Mouse (Mus musculus) liver, embryonic 14.5 days (tissue): ENCODE measurements around the gene Rbm6. TPM values are rescaled to one million over a fixed set of nuclear protein-coding genes. Genes with fewer than 3 reads are reported as not detected.
A peak's percentile ranks its signal among the peaks of the same experiment; 100 is the strongest.

Experiments
- ATAC-seq: fragments of 200-750 bp; cut with Nextera tagmentation; 2 replicates; pipeline ENCODE4 v1.8.0; 2017; ENCODE audit warnings: moderate number of reproducible peaks, mild to moderate bottlenecking, moderate library complexity; ENCODE audit not compliant: insufficient read depth
- DNase-seq, 3 experiments: peaks; one replicate each; pipeline ENCODE4 v3.0.0-alpha.2; 2012 to 2013; ENCODE audit warnings: low read depth in 3 of 3, low spot score in 3 of 3
- H3K27ac ChIP-seq: fragments of 300-500 bp; sonication (generic); 2 replicates; pipeline ENCODE4 v1.5.1; 2014; ENCODE audit warnings: moderate library complexity, mild to moderate bottlenecking, control low read depth, inconsistent platforms
- H3K27me3 ChIP-seq: fragments of 300-500 bp; sonication (generic); 2 replicates; pipeline ENCODE4 v1.6.1; 2014; ENCODE audit warnings: mild to moderate bottlenecking, low read length, moderate library complexity; ENCODE audit not compliant: control insufficient read depth, insufficient read depth
- H3K36me3 ChIP-seq: fragments of 300-500 bp; sonication (generic); replicated peaks from 2 replicates; pipeline ENCODE4 v1.6.1; 2014; ENCODE audit warnings: low read depth; ENCODE audit not compliant: control insufficient read depth, insufficient read depth
- H3K4me1 ChIP-seq, 2 experiments: fragments of 200-500 bp in 1 of 2; fragments of 300-500 bp in 1 of 2; sonication (generic) in 1 of 2; replicated peaks; 2 replicates each; pipeline ENCODE4 v1.6.1; 2012 to 2014; ENCODE audit warnings: antibody characterized with exemption in 1 of 2, inconsistent platforms in 1 of 2, low read length in 1 of 2; ENCODE audit not compliant: control insufficient read depth in 2 of 2, insufficient read depth in 2 of 2
- H3K4me2 ChIP-seq: fragments of 300-500 bp; sonication (generic); 2 replicates; pipeline ENCODE4 v1.6.1; 2014; ENCODE audit warnings: low read depth, mild to moderate bottlenecking, control low read depth, moderate library complexity
- H3K4me3 ChIP-seq, 2 experiments: fragments of 200-500 bp in 1 of 2; fragments of 300-500 bp in 1 of 2; sonication (generic) in 1 of 2; 2 replicates each; pipeline ENCODE4 v1.5.1; 2012 to 2014; ENCODE audit warnings: low read depth in 2 of 2, low read length in 2 of 2, mild to moderate bottlenecking in 2 of 2, control low read depth in 1 of 2, inconsistent platforms in 1 of 2, moderate library complexity in 1 of 2; ENCODE audit not compliant: insufficient read depth in 1 of 2
- H3K9ac ChIP-seq: fragments of 300-500 bp; sonication (generic); replicated peaks from 2 replicates; pipeline ENCODE4 v1.6.1; 2014; ENCODE audit warnings: mild to moderate bottlenecking, control low read depth, moderate library complexity
- H3K9me3 ChIP-seq: fragments of 300-500 bp; sonication (generic); 2 replicates; pipeline ENCODE4 v1.6.1; 2016; ENCODE audit warnings: low read length, mixed read lengths; ENCODE audit not compliant: control insufficient read depth
- CTCF ChIP-seq: IDR thresholded peaks from 2 replicates; pipeline ENCODE4 v1.5.1; 2016; ENCODE audit warnings: antibody characterized with exemption, low read depth, control low read depth
- EP300 ChIP-seq: IDR thresholded peaks from 2 replicates; pipeline ENCODE4 v1.6.1; 2016; ENCODE audit warnings: antibody characterized with exemption, low read depth
- WGBS: fragments of 180-500 bp; shearing (Covaris S2); extraction: QIAGEN DNeasy Blood & Tissue Kit; methylation state at CpG from one replicate; pipeline ENCODE4 v1.1.7; 2014; ENCODE audit not compliant: insufficient replicate concordance; 5-methylcytosine and 5-hydroxymethylcytosine counted together
- polyA plus RNA-seq, 2 experiments: library from polyadenylated mRNA; depleted of rRNA in 1 of 2; stranded (reverse) in 1 of 2; unstranded in 1 of 2; fragments of >200 nt; fragmentation: Nextera tagmentation in 1 of 2; extraction: Ambion mirVana in 1 of 2; gene quantifications; 2 replicates each; pipeline versions ENCODE4 v1.2.1 to v1.2.3; 2012 to 2014

Gene Rbm6
- polyA plus RNA-seq, 2 experiments: 18.9 to 20.9 TPM

- Histone ChIP-seq H3K27ac (no peak overlapping the region), H3K27me3 (no peaks in the 10 kb centered on the region; the same call in 1 of the 2 replicates), H3K4me1 (peaks cover 0 to 17% of the 10 kb centered on the region in 2 experiments; a peak in 2 of 4 replicates), H3K36me3 (no peaks in the 10 kb centered on the region), H3K9me3 (no peaks in the 10 kb centered on the region), H3K9ac (no peak overlapping the region), H3K4me2 (peak overlapping the region; percentile 6; the same call in 1 of the 2 replicates), H3K4me3 (no peak overlapping the region)
- WGBS: 4% methylated on average over 11 of the region's 11 CpGs
- ATAC-seq (peak; percentile 38), DNase-seq (no peak)
- no peak for TF ChIP-seq EP300
- no peak for TF ChIP-seq CTCF
Measured at GRCm38 (mm10) chr9:107723794-107724531, 149.1 kb downstream of the Rbm6 start.

Other genes with a start within 250 kb of the Rbm6 start
- 94.3 and 124 TPM in 2 replicates for gene Gnai2, start 237.9 kb downstream of the Rbm6 start, polyA plus RNA-seq (2012; rRNA removed)
- gene Gnai2, start 237.9 kb downstream of the Rbm6 start, polyA plus RNA-seq (2014; fragmentation: Nextera tagmentation; extraction: Ambion mirVana): 137 and 138 TPM in 2 replicates
- gene Slc38a3, start 203.7 kb downstream of the Rbm6 start, polyA plus RNA-seq (2012; rRNA removed): 23.5 and 25.0 TPM in 2 replicates
- gene Slc38a3, start 203.7 kb downstream of the Rbm6 start, polyA plus RNA-seq (2014; fragmentation: Nextera tagmentation; extraction: Ambion mirVana): 15.7 and 19.7 TPM in 2 replicates
- not detected in 2 replicates for gene Gnat1, start 193.5 kb downstream of the Rbm6 start, polyA plus RNA-seq (2012; rRNA removed)
- gene Gnat1, start 193.5 kb downstream of the Rbm6 start, polyA plus RNA-seq (2014; fragmentation: Nextera tagmentation; extraction: Ambion mirVana): 0.62 and 0.76 TPM in 2 replicates
- gene Sema3f, start 162.8 kb downstream of the Rbm6 start, polyA plus RNA-seq (2012; rRNA removed): 3.1 and 3.5 TPM in 2 replicates
- 0.69 and 1.1 TPM in 2 replicates for gene Sema3f, start 162.8 kb downstream of the Rbm6 start, polyA plus RNA-seq (2014; fragmentation: Nextera tagmentation; extraction: Ambion mirVana)
- gene Rbm5, start 102.2 kb downstream of the Rbm6 start, polyA plus RNA-seq (2012; rRNA removed): 23.7 and 35.2 TPM in 2 replicates
- 40.8 and 45.1 TPM in 2 replicates for gene Rbm5, start 102.2 kb downstream of the Rbm6 start, polyA plus RNA-seq (2014; fragmentation: Nextera tagmentation; extraction: Ambion mirVana)
- gene Mon1a, start 14.9 kb upstream of the Rbm6 start, polyA plus RNA-seq (2012; rRNA removed): 4.0 and 4.5 TPM in 2 replicates
- 3.8 and 4.5 TPM in 2 replicates for gene Mon1a, start 14.9 kb upstream of the Rbm6 start, polyA plus RNA-seq (2014; fragmentation: Nextera tagmentation; extraction: Ambion mirVana)
- 1.2 and 1.7 TPM in 2 replicates for gene Mst1r, start 33.6 kb upstream of the Rbm6 start, polyA plus RNA-seq (2012; rRNA removed)
- gene Mst1r, start 33.6 kb upstream of the Rbm6 start, polyA plus RNA-seq (2014; fragmentation: Nextera tagmentation; extraction: Ambion mirVana): 0.37 TPM in 2 replicates
- not detected in 2 replicates for gene Actl11, start 55.2 kb upstream of the Rbm6 start, polyA plus RNA-seq (2012; rRNA removed)
- not detected in 2 replicates for gene Actl11, start 55.2 kb upstream of the Rbm6 start, polyA plus RNA-seq (2014; fragmentation: Nextera tagmentation; extraction: Ambion mirVana)
- 0.10 and 0.18 TPM in 2 replicates for gene Camkv, start 62.4 kb upstream of the Rbm6 start, polyA plus RNA-seq (2012; rRNA removed)
- not detected in 2 replicates for gene Camkv, start 62.4 kb upstream of the Rbm6 start, polyA plus RNA-seq (2014; fragmentation: Nextera tagmentation; extraction: Ambion mirVana)
- gene Traip, start 76.9 kb upstream of the Rbm6 start, polyA plus RNA-seq (2012; rRNA removed): 5.3 and 7.4 TPM in 2 replicates
- 13.3 and 18.1 TPM in 2 replicates for gene Traip, start 76.9 kb upstream of the Rbm6 start, polyA plus RNA-seq (2014; fragmentation: Nextera tagmentation; extraction: Ambion mirVana)
- gene Uba7, start 102.3 kb upstream of the Rbm6 start, polyA plus RNA-seq (2012; rRNA removed): 69.4 and 83.3 TPM in 2 replicates
- gene Uba7, start 102.3 kb upstream of the Rbm6 start, polyA plus RNA-seq (2014; fragmentation: Nextera tagmentation; extraction: Ambion mirVana): 49.1 and 54.2 TPM in 2 replicates
- gene Gm20661, start 109.8 kb upstream of the Rbm6 start, polyA plus RNA-seq (2012; rRNA removed): 0.53 and 0.64 TPM in 2 replicates
- 0.06 and 0.34 TPM in 2 replicates for gene Gm20661, start 109.8 kb upstream of the Rbm6 start, polyA plus RNA-seq (2014; fragmentation: Nextera tagmentation; extraction: Ambion mirVana)
- gene Inka1, start 112.6 kb upstream of the Rbm6 start, polyA plus RNA-seq (2012; rRNA removed): 23.8 and 33.0 TPM in 2 replicates
- 51.6 and 57.3 TPM in 2 replicates for gene Inka1, start 112.6 kb upstream of the Rbm6 start, polyA plus RNA-seq (2014; fragmentation: Nextera tagmentation; extraction: Ambion mirVana)
- gene Cdhr4, start 119.3 kb upstream of the Rbm6 start, polyA plus RNA-seq (2012; rRNA removed): 2.7 and 3.5 TPM in 2 replicates
- 0.38 and 1.1 TPM in 2 replicates for gene Cdhr4, start 119.3 kb upstream of the Rbm6 start, polyA plus RNA-seq (2014; fragmentation: Nextera tagmentation; extraction: Ambion mirVana)
- gene Gm20662, start 123.1 kb upstream of the Rbm6 start, polyA plus RNA-seq (2012; rRNA removed): 0.47 and 0.95 TPM in 2 replicates
- not detected in 2 replicates for gene Gm20662, start 123.1 kb upstream of the Rbm6 start, polyA plus RNA-seq (2014; fragmentation: Nextera tagmentation; extraction: Ambion mirVana)
- 24.9 and 30.9 TPM in 2 replicates for gene Ip6k1, start 129.3 kb upstream of the Rbm6 start, polyA plus RNA-seq (2012; rRNA removed)
- gene Ip6k1, start 129.3 kb upstream of the Rbm6 start, polyA plus RNA-seq (2014; fragmentation: Nextera tagmentation; extraction: Ambion mirVana): 13.3 and 14.7 TPM in 2 replicates
- gene Gmppb, start 176.0 kb upstream of the Rbm6 start, polyA plus RNA-seq (2012; rRNA removed): 6.7 and 12.9 TPM in 2 replicates
- gene Gmppb, start 176.0 kb upstream of the Rbm6 start, polyA plus RNA-seq (2014; fragmentation: Nextera tagmentation; extraction: Ambion mirVana): 14.3 and 15.5 TPM in 2 replicates
- gene Amigo3, start 179.9 kb upstream of the Rbm6 start, polyA plus RNA-seq (2012; rRNA removed): 0.51 and 0.75 TPM in 2 replicates
- 0.89 and 1.4 TPM in 2 replicates for gene Amigo3, start 179.9 kb upstream of the Rbm6 start, polyA plus RNA-seq (2014; fragmentation: Nextera tagmentation; extraction: Ambion mirVana)
- gene Mst1, start 207.2 kb upstream of the Rbm6 start, polyA plus RNA-seq (2012; rRNA removed): 21.0 and 21.3 TPM in 2 replicates
- 24.1 and 29.7 TPM in 2 replicates for gene Mst1, start 207.2 kb upstream of the Rbm6 start, polyA plus RNA-seq (2014; fragmentation: Nextera tagmentation; extraction: Ambion mirVana)
- 139 and 146 TPM in 2 replicates for gene Rnf123, start 210.1 kb upstream of the Rbm6 start, polyA plus RNA-seq (2012; rRNA removed)
- gene Rnf123, start 210.1 kb upstream of the Rbm6 start, polyA plus RNA-seq (2014; fragmentation: Nextera tagmentation; extraction: Ambion mirVana): 88.2 and 102 TPM in 2 replicates
- gene Apeh, start 221.4 kb upstream of the Rbm6 start, polyA plus RNA-seq (2012; rRNA removed): 126 and 150 TPM in 2 replicates
- 153 and 172 TPM in 2 replicates for gene Apeh, start 221.4 kb upstream of the Rbm6 start, polyA plus RNA-seq (2014; fragmentation: Nextera tagmentation; extraction: Ambion mirVana)